Mouse (Mus musculus): ENCODE measurements around the gene Eif4b. TPM values are rescaled to one million over a fixed set of nuclear protein-coding genes. Genes with fewer than 3 reads are reported as not detected.

Gene Eif4b
- polyA plus RNA-seq, 3 experiments from 2014 or later, result 90.5 to 131 (median 129) TPM

GRCm38 (mm10) chr15:102117461-102118443 is 44.2 kb downstream of the Eif4b start:
- no peak for ATAC-seq

GRCm38 (mm10) chr15:102118591-102118990 is 45.0 kb downstream of the Eif4b start:
- ATAC-seq, result no peak

GRCm38 (mm10) chr15:102119121-102119830 is 45.7 kb downstream of the Eif4b start:
- ATAC-seq, result no peak

- ATAC-seq, result no peak
Measured at GRCm38 (mm10) chr15:102119831-102120170, 46.2 kb downstream of the Eif4b start.

- no peak for ATAC-seq
Measured at GRCm38 (mm10) chr15:102120530-102120929, 47.0 kb downstream of the Eif4b start.

GRCm38 (mm10) chr15:102126303-102126702 is 52.7 kb downstream of the Eif4b start:
- ATAC-seq, result no peak

- ATAC-seq, result no peak
Measured at GRCm38 (mm10) chr15:102133314-102133713, 59.7 kb downstream of the Eif4b start.

- no peak for ATAC-seq
Measured at GRCm38 (mm10) chr15:102134709-102135108, 61.1 kb downstream of the Eif4b start.

GRCm38 (mm10) chr15:102135522-102136128 is 62.1 kb downstream of the Eif4b start:
- ATAC-seq, result peak; percentile 9

GRCm38 (mm10) chr15:102136129-102136758 is 62.7 kb downstream of the Eif4b start, which contains the start of gene Spryd3:
Spryd3 (minus strand) TSS chr15:102136234.
- ATAC-seq, result peak; percentile 99

GRCm38 (mm10) chr15:102141120-102141519 is 67.5 kb downstream of the Eif4b start:
- no peak for ATAC-seq

- ATAC-seq, result no peak
Measured at GRCm38 (mm10) chr15:102142914-102143912, 69.6 kb downstream of the Eif4b start.

- ATAC-seq, result no peak
Measured at GRCm38 (mm10) chr15:102144274-102144711, 70.7 kb downstream of the Eif4b start, which contains the start of gene Igfbp6. Igfbp6 (plus strand) TSS chr15:102144362.

- no peak for ATAC-seq
Measured at GRCm38 (mm10) chr15:102144726-102145125, 71.2 kb downstream of the Eif4b start.

- ATAC-seq, result no peak
Measured at GRCm38 (mm10) chr15:102145330-102145729, 71.8 kb downstream of the Eif4b start.

- no peak for ATAC-seq
Measured at GRCm38 (mm10) chr15:102146089-102146488, 72.5 kb downstream of the Eif4b start.

Other genes with a start within 250 kb of the Eif4b start
- not detected for gene Krt1, start 223.0 kb upstream of the Eif4b start, polyA plus RNA-seq (2017; shearing (Covaris generic))
- not detected for gene Krt77, start 204.1 kb upstream of the Eif4b start, polyA plus RNA-seq (2017; shearing (Covaris generic))
- gene Krt76, start 180.9 kb upstream of the Eif4b start, polyA plus RNA-seq (2017; shearing (Covaris generic)), result not detected
- gene Krt4, start 149.0 kb upstream of the Eif4b start, polyA plus RNA-seq (2017; shearing (Covaris generic)), result not detected
- gene Krt79, start 133.4 kb upstream of the Eif4b start, polyA plus RNA-seq (2017; shearing (Covaris generic)), result not detected
- not detected for gene Krt78, start 119.5 kb upstream of the Eif4b start, polyA plus RNA-seq (2017; shearing (Covaris generic))
- under 1 TPM in 1 of 3 experiments, not detected in 2; 0.23 TPM for gene Krt8, start 69.3 kb upstream of the Eif4b start, polyA plus RNA-seq (2017; shearing (Covaris generic))
- 1 to 10 TPM in 2 of 3 experiments, under 1 TPM in 1; 0.41 to 1.2 (median 1.2) TPM for gene Krt18, start 45.6 kb upstream of the Eif4b start, polyA plus RNA-seq (2017; shearing (Covaris generic))
- gene Tns2, start 26.6 kb downstream of the Eif4b start, polyA plus RNA-seq (2017; shearing (Covaris generic)), result 1 to 10 TPM; 3.3 to 4.2 (median 3.8) TPM
- gene Spryd3, start 62.5 kb downstream of the Eif4b start, polyA plus RNA-seq (2017; shearing (Covaris generic)), result 10 to 100 TPM; 32.1 to 44.8 (median 33.6) TPM
- under 1 TPM in 1 of 3 experiments, not detected in 2; 0.33 TPM for gene Igfbp6, start 70.6 kb downstream of the Eif4b start, polyA plus RNA-seq (2017; shearing (Covaris generic))
- 1 to 10 TPM in 2 of 3 experiments, under 1 TPM in 1; 0.94 to 4.9 (median 1.3) TPM for gene Soat2, start 76.8 kb downstream of the Eif4b start, polyA plus RNA-seq (2017; shearing (Covaris generic))
- 10 to 100 TPM; 20.3 to 33.3 (median 25.5) TPM for gene Zfp740, start 129.5 kb downstream of the Eif4b start, polyA plus RNA-seq (2017; shearing (Covaris generic))
- gene Csad, start 131.0 kb downstream of the Eif4b start, polyA plus RNA-seq (2017; shearing (Covaris generic)), result 10 to 100 TPM in 2 of 3 experiments, 1 to 10 TPM in 1; 5.0 to 14.6 (median 14.0) TPM
- gene Itgb7, start 158.2 kb downstream of the Eif4b start, polyA plus RNA-seq (2017; shearing (Covaris generic)), result 100 to 1,000 TPM; 364 to 513 (median 397) TPM
- gene Rarg, start 183.7 kb downstream of the Eif4b start, polyA plus RNA-seq (2017; shearing (Covaris generic)), result 10 to 100 TPM; 15.5 to 18.4 (median 18.3) TPM
- not detected for gene Gm9918, start 196.8 kb downstream of the Eif4b start, polyA plus RNA-seq (2017; shearing (Covaris generic))
- 10 to 100 TPM; 30.8 to 33.1 (median 31.8) TPM for gene Mfsd5, start 205.7 kb downstream of the Eif4b start, polyA plus RNA-seq (2017; shearing (Covaris generic))
- gene Espl1, start 222.5 kb downstream of the Eif4b start, polyA plus RNA-seq (2017; shearing (Covaris generic)), result 10 to 100 TPM in 1 of 3 experiments, 1 to 10 TPM in 2; 1.9 to 17.9 (median 3.2) TPM